Mouse (Mus musculus) liver, embryonic 14.5 days (tissue): ENCODE results near the gene Farp1. TPM values are rescaled to one million over a fixed set of nuclear protein-coding genes. Genes with fewer than 3 reads are reported as not detected.

Experiments
- ATAC-seq: fragments of 200-750 bp; cut with Nextera tagmentation; 2 replicates; pipeline ENCODE4 v1.8.0; 2017; ENCODE audit warnings: moderate number of reproducible peaks, mild to moderate bottlenecking, moderate library complexity; ENCODE audit not compliant: insufficient read depth
- DNase-seq, 3 experiments: peaks; one replicate each; pipeline ENCODE4 v3.0.0-alpha.2; 2012 to 2013; ENCODE audit warnings: low read depth in 3 of 3, low spot score in 3 of 3
- H3K27ac ChIP-seq: fragments of 300-500 bp; sonication (generic); 2 replicates; pipeline ENCODE4 v1.5.1; 2014; ENCODE audit warnings: moderate library complexity, mild to moderate bottlenecking, control low read depth, inconsistent platforms
- H3K27me3 ChIP-seq: fragments of 300-500 bp; sonication (generic); 2 replicates; pipeline ENCODE4 v1.6.1; 2014; ENCODE audit warnings: mild to moderate bottlenecking, low read length, moderate library complexity; ENCODE audit not compliant: control insufficient read depth, insufficient read depth
- H3K36me3 ChIP-seq: fragments of 300-500 bp; sonication (generic); replicated peaks from 2 replicates; pipeline ENCODE4 v1.6.1; 2014; ENCODE audit warnings: low read depth; ENCODE audit not compliant: control insufficient read depth, insufficient read depth
- H3K4me1 ChIP-seq, 2 experiments: fragments of 200-500 bp in 1 of 2; fragments of 300-500 bp in 1 of 2; sonication (generic) in 1 of 2; replicated peaks; 2 replicates each; pipeline ENCODE4 v1.6.1; 2012 to 2014; ENCODE audit warnings: antibody characterized with exemption in 1 of 2, inconsistent platforms in 1 of 2, low read length in 1 of 2; ENCODE audit not compliant: control insufficient read depth in 2 of 2, insufficient read depth in 2 of 2
- H3K4me2 ChIP-seq: fragments of 300-500 bp; sonication (generic); 2 replicates; pipeline ENCODE4 v1.6.1; 2014; ENCODE audit warnings: low read depth, mild to moderate bottlenecking, control low read depth, moderate library complexity
- H3K4me3 ChIP-seq, 2 experiments: fragments of 200-500 bp in 1 of 2; fragments of 300-500 bp in 1 of 2; sonication (generic) in 1 of 2; 2 replicates each; pipeline ENCODE4 v1.5.1; 2012 to 2014; ENCODE audit warnings: low read depth in 2 of 2, low read length in 2 of 2, mild to moderate bottlenecking in 2 of 2, control low read depth in 1 of 2, inconsistent platforms in 1 of 2, moderate library complexity in 1 of 2; ENCODE audit not compliant: insufficient read depth in 1 of 2
- H3K9ac ChIP-seq: fragments of 300-500 bp; sonication (generic); replicated peaks from 2 replicates; pipeline ENCODE4 v1.6.1; 2014; ENCODE audit warnings: mild to moderate bottlenecking, control low read depth, moderate library complexity
- H3K9me3 ChIP-seq: fragments of 300-500 bp; sonication (generic); 2 replicates; pipeline ENCODE4 v1.6.1; 2016; ENCODE audit warnings: low read length, mixed read lengths; ENCODE audit not compliant: control insufficient read depth
- CTCF ChIP-seq: IDR thresholded peaks from 2 replicates; pipeline ENCODE4 v1.5.1; 2016; ENCODE audit warnings: antibody characterized with exemption, low read depth, control low read depth
- EP300 ChIP-seq: IDR thresholded peaks from 2 replicates; pipeline ENCODE4 v1.6.1; 2016; ENCODE audit warnings: antibody characterized with exemption, low read depth
- WGBS: fragments of 180-500 bp; shearing (Covaris S2); extraction: QIAGEN DNeasy Blood & Tissue Kit; methylation state at CpG from one replicate; pipeline ENCODE4 v1.1.7; 2014; ENCODE audit not compliant: insufficient replicate concordance; 5-methylcytosine and 5-hydroxymethylcytosine counted together
- polyA plus RNA-seq, 2 experiments: library from polyadenylated mRNA; depleted of rRNA in 1 of 2; stranded (reverse) in 1 of 2; unstranded in 1 of 2; fragments of >200 nt; fragmentation: Nextera tagmentation in 1 of 2; extraction: Ambion mirVana in 1 of 2; gene quantifications; 2 replicates each; pipeline versions ENCODE4 v1.2.1 to v1.2.3; 2012 to 2014

Farp1 gene
- polyA plus RNA-seq, 2 experiments, result 3.0 to 4.3 TPM

GRCm38 (mm10) chr14:121093860-121094259 lies 58.9 kb downstream of the Farp1 start:
- H3K9ac ChIP-seq, result no peak overlapping the region
- H3K4me3 ChIP-seq, result no peak overlapping the region
- peak; percentile 35; the same call in 1 of the 2 replicates for ATAC-seq
- peaks cover 0 to 5% of the 10 kb centered on the region in 2 experiments; a peak in 2 of 4 replicates for H3K4me1 ChIP-seq
- no peak for DNase-seq
- 57% methylated on average over 6 of the region's 6 CpGs for WGBS
- no peaks in the 10 kb centered on the region for H3K36me3 ChIP-seq
- no peak overlapping the region for H3K27ac ChIP-seq
- TF ChIP-seq CTCF (no peak), EP300 (no peak)
- H3K27me3 ChIP-seq, result no peaks in the 10 kb centered on the region
- H3K9me3 ChIP-seq, result no peaks in the 10 kb centered on the region
- H3K4me2 ChIP-seq, result no peak overlapping the region

GRCm38 (mm10) chr14:121097640-121098435 lies 62.8 kb downstream of the Farp1 start:
- ATAC-seq (no peak), DNase-seq (no peak)
- no peak overlapping the region for H3K27ac ChIP-seq
- no peak overlapping the region for H3K4me3 ChIP-seq
- no peak for TF ChIP-seq CTCF
- no peaks in the 10 kb centered on the region for H3K36me3 ChIP-seq
- no peak overlapping the region for H3K9ac ChIP-seq
- H3K4me2 ChIP-seq, result no peak overlapping the region
- H3K27me3 ChIP-seq, result no peaks in the 10 kb centered on the region
- WGBS, result 71% methylated on average over 12 of the region's 12 CpGs
- H3K4me1 ChIP-seq, result peaks cover 0 to 14% of the 10 kb centered on the region in 2 experiments; a peak in 2 of 4 replicates
- no peaks in the 10 kb centered on the region for H3K9me3 ChIP-seq

- ATAC-seq, result no peak
Measured at GRCm38 (mm10) chr14:121099120-121099519, 64.1 kb downstream of the Farp1 start.

GRCm38 (mm10) chr14:121099876-121100275 lies 64.9 kb downstream of the Farp1 start:
- no peaks in the 10 kb centered on the region for H3K27me3 ChIP-seq
- no peak overlapping the region for H3K27ac ChIP-seq
- no peak overlapping the region for H3K4me3 ChIP-seq
- no peak overlapping the region for H3K9ac ChIP-seq
- DNase-seq (no peak), ATAC-seq (no peak)
- H3K36me3 ChIP-seq, result no peaks in the 10 kb centered on the region
- TF ChIP-seq EP300 (no peak), CTCF (no peak)
- H3K9me3 ChIP-seq, result no peaks in the 10 kb centered on the region
- H3K4me1 ChIP-seq, result peaks cover 0 to 10% of the 10 kb centered on the region in 2 experiments; a peak in 2 of 4 replicates
- no peak overlapping the region for H3K4me2 ChIP-seq
- 58% methylated on average over 2 of the region's 2 CpGs for WGBS

More at GRCm38 (mm10) chr14:121099120-121099519, 64.1 kb downstream of the Farp1 start:
- no peak overlapping the region for H3K27ac ChIP-seq
- H3K9me3 ChIP-seq, result no peaks in the 10 kb centered on the region
- TF ChIP-seq EP300 (no peak), CTCF (no peak)
- H3K9ac ChIP-seq, result no peak overlapping the region
- WGBS, result 75% methylated on average over 8 of the region's 8 CpGs
- H3K4me2 ChIP-seq, result no peak overlapping the region
- no peaks in the 10 kb centered on the region for H3K27me3 ChIP-seq
- peaks cover 0 to 10% of the 10 kb centered on the region in 2 experiments; a peak in 2 of 4 replicates for H3K4me1 ChIP-seq
- H3K36me3 ChIP-seq, result no peaks in the 10 kb centered on the region
- H3K4me3 ChIP-seq, result no peak overlapping the region
- DNase-seq, result no peak

GRCm38 (mm10) chr14:121100829-121101228 lies 65.8 kb downstream of the Farp1 start:
- WGBS, result 26% methylated on average over 2 of the region's 2 CpGs
- H3K9me3 ChIP-seq, result no peaks in the 10 kb centered on the region
- H3K27me3 ChIP-seq, result no peaks in the 10 kb centered on the region
- H3K4me1 ChIP-seq, result peaks cover 0 to 10% of the 10 kb centered on the region in 2 experiments; a peak in 2 of 4 replicates
- no peak overlapping the region for H3K4me3 ChIP-seq
- no peak overlapping the region for H3K27ac ChIP-seq
- no peak for TF ChIP-seq CTCF
- no peak for TF ChIP-seq EP300
- no peak for DNase-seq
- no peak for ATAC-seq
- H3K9ac ChIP-seq, result no peak overlapping the region
- no peaks in the 10 kb centered on the region for H3K36me3 ChIP-seq
- H3K4me2 ChIP-seq, result no peak overlapping the region
